19 mouse cellular contexts compared by ENCODE assay signal in the genomic region with DNA sequence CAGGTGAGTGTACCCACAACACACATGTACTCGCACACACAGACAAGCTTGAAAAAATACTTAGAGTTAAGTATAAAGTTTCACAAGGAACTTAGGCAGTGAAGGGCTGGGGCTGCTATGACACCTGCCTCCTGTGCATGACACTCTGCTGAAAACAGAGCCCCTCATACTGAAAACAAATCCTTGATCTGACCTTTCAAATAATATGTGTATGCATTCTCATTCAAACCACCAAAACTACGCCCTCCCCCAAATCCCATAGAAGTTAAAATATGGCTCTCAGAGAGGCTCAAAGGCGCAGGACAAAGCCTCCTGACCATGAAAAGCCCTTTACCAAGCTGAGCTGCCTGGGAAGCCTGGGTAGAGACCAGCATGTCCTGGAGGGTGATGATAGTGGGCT. TPM values are rescaled to one million over a fixed set of nuclear protein-coding genes. Genes with fewer than 3 reads are reported as not detected.
A peak's percentile ranks its signal among the peaks of the same experiment; 100 is the strongest.
DNase-seq lines count a peak whose midpoint lies in the region; ATAC-seq lines count a peak whose summit lies in the region.
"Had no signal": no experiment of that assay in that cellular context is flagged by ENCODE, and none has a peak within 500 bp of the region (broad histone marks: within the 10 kb centered on the region; RNA-seq: fewer than 3 reads in every experiment).

No protein-coding gene starts in this region.

- DNase-seq in heart, adult 11 months: peak; percentile 73
- DNase-seq in midbrain, embryonic 11.5 days (ENCODE audit: low spot score, missing footprints): peak; percentile 56
- DNase-seq in midbrain, embryonic 10.5 days (ENCODE audit: low spot score): no peak
- DNase-seq: adrenal gland, adult 2 months; adrenal gland, adult 8-10 months; adrenal gland, postnatal 10 days; adrenal gland, postnatal 14 days; adrenal gland, postnatal 25 days; adrenal gland, postnatal 36 days; B cell, adult 2 months; cerebellum, adult 11 months; cerebellum, adult 11-12 months; cerebellum, adult 18-20 months had no signal

- H3K36me3 ChIP-seq in heart, embryonic 12.5 days: no peaks in the 10 kb centered on the region
- H3K36me3 ChIP-seq in midbrain, embryonic 11.5 days (ENCODE audit: control insufficient read depth, insufficient read depth, low read length): no peaks in the 10 kb centered on the region
- no peaks in the 10 kb centered on the region for H3K36me3 ChIP-seq in midbrain, embryonic 10.5 days
- H3K36me3 ChIP-seq: G1E had no signal

- H3K4me3 ChIP-seq in heart, embryonic 12.5 days: no peak overlapping the region
- H3K4me3 ChIP-seq in midbrain, embryonic 11.5 days (ENCODE audit: low read depth, low read length): no peak overlapping the region
- H3K4me3 ChIP-seq in midbrain, embryonic 10.5 days: no peak overlapping the region

- H3K27me3 ChIP-seq in heart, embryonic 12.5 days (replicated peaks): no peaks in the 10 kb centered on the region
- H3K27me3 ChIP-seq in midbrain, embryonic 11.5 days (ENCODE audit: control insufficient read depth, insufficient read depth, low read length): no peaks in the 10 kb centered on the region
- no peaks in the 10 kb centered on the region for H3K27me3 ChIP-seq in midbrain, embryonic 10.5 days (ENCODE audit: low read depth, poor library complexity, severe bottlenecking)
- H3K27me3 ChIP-seq: CH12.LX had no signal

- no peak for ATAC-seq in heart, embryonic 12.5 days (ENCODE audit: insufficient number of reproducible peaks, low FRiP score)
- ATAC-seq in midbrain, embryonic 11.5 days (ENCODE audit: low FRiP score): no peak
- ATAC-seq: activated CD4-positive, CD25-positive, alpha-beta regulatory T cell, adult 4 months; CD4-positive, CD25-positive, alpha-beta regulatory T cell, adult 4 months; Patski had no signal

- no peak overlapping the region for H3K9ac ChIP-seq in heart, embryonic 12.5 days
- H3K9ac ChIP-seq in midbrain, embryonic 11.5 days (ENCODE audit: low read length): no peak overlapping the region

- H3K4me2 ChIP-seq in heart, embryonic 12.5 days: no peak overlapping the region
- H3K4me2 ChIP-seq in midbrain, embryonic 11.5 days: no peak overlapping the region

- no peaks in the 10 kb centered on the region for H3K9me3 ChIP-seq in heart, embryonic 12.5 days (replicated peaks)
- H3K9me3 ChIP-seq in midbrain, embryonic 11.5 days (ENCODE audit: control insufficient read depth, low read length): no peaks in the 10 kb centered on the region
- H3K9me3 ChIP-seq in midbrain, embryonic 10.5 days (replicated peaks): no peaks in the 10 kb centered on the region
- H3K9me3 ChIP-seq: G1E had no signal

- H3K27ac ChIP-seq in heart, embryonic 12.5 days (ENCODE audit: poor library complexity, severe bottlenecking): no peak overlapping the region
- no peak overlapping the region for H3K27ac ChIP-seq in midbrain, embryonic 11.5 days (ENCODE audit: low read depth, low read length)
- H3K27ac ChIP-seq in midbrain, embryonic 10.5 days (replicated peaks): no peak overlapping the region

- WGBS in heart, embryonic 12.5 days: 85% methylated on average over 3 of the region's 3 CpGs
- WGBS in midbrain, embryonic 11.5 days: 81% methylated on average over 3 of the region's 3 CpGs
- WGBS in midbrain, embryonic 10.5 days: 85% methylated on average over 3 of the region's 3 CpGs

- H3K4me1 ChIP-seq in heart, embryonic 12.5 days (replicated peaks): 0 out of 2 replicates have a peak, but pooled peaks cover 6% of the 10 kb centered on the region
- H3K4me1 ChIP-seq in midbrain, embryonic 11.5 days (ENCODE audit: control insufficient read depth, insufficient read depth, low read length): no peaks in the 10 kb centered on the region
- H3K4me1 ChIP-seq in midbrain, embryonic 10.5 days: peaks cover 6% of the 10 kb centered on the region

RNA-seq across cellular contexts. Expression of a gene that starts 10.0 kb away (rescaled TPM):
- polyA plus RNA-seq in heart, embryonic 12.5 days (2016; fragmentation: Nextera tagmentation; extraction: Ambion mirVana): 397 and 400 TPM in 2 replicates
- 560 and 573 TPM in 2 replicates for polyA plus RNA-seq in midbrain, embryonic 11.5 days (2014; fragmentation: Nextera tagmentation; extraction: Ambion mirVana)
- 570 and 611 TPM in 2 replicates for polyA plus RNA-seq in midbrain, embryonic 10.5 days (2016; fragmentation: Nextera tagmentation; extraction: Ambion mirVana)
- polyA plus RNA-seq: G1E had no signal
